Mouse (Mus musculus) stomach, embryonic 14.5 days (tissue): ENCODE measurements around the gene Wdr66. TPM values are rescaled to one million over a fixed set of nuclear protein-coding genes. Genes with fewer than 3 reads are reported as not detected.

ENCODE experiments used
- ATAC-seq: fragments of 200-750 bp; cut with Nextera tagmentation; 2 replicates; pipeline ENCODE4 v1.8.0; 2017; ENCODE audit warnings: low read depth, moderate TSS enrichment; ENCODE audit not compliant: insufficient number of reproducible peaks, insufficient read depth, low FRiP score
- H3K27ac ChIP-seq: fragments of 300-500 bp; sonication (generic); 2 replicates; pipeline ENCODE4 v1.5.1; 2014; ENCODE audit warnings: mild to moderate bottlenecking, low read length, moderate library complexity, mixed read lengths
- H3K27me3 ChIP-seq: fragments of 300-500 bp; sonication (generic); 2 replicates; pipeline ENCODE4 v1.6.1; 2014; ENCODE audit warnings: low read length, control low read depth, mixed read lengths; ENCODE audit not compliant: control insufficient read depth, insufficient read depth
- H3K36me3 ChIP-seq: fragments of 300-500 bp; sonication (generic); 2 replicates; pipeline ENCODE4 v1.6.1; 2014; ENCODE audit warnings: mild to moderate bottlenecking, control low read depth, low read length, moderate library complexity, mixed read lengths; ENCODE audit not compliant: control insufficient read depth, insufficient read depth
- H3K4me1 ChIP-seq: fragments of 300-500 bp; sonication (generic); 2 replicates; pipeline ENCODE4 v1.6.1; 2014; ENCODE audit warnings: low read length, control low read depth, mixed read lengths; ENCODE audit not compliant: control insufficient read depth, insufficient read depth
- H3K4me2 ChIP-seq: fragments of 300-500 bp; sonication (generic); replicated peaks from 2 replicates; pipeline ENCODE4 v1.6.1; 2014; ENCODE audit warnings: low read depth, low read length, control low read depth
- H3K4me3 ChIP-seq: fragments of 300-500 bp; sonication (generic); 2 replicates; pipeline ENCODE4 v1.5.1; 2014; ENCODE audit warnings: low read depth, low read length, control low read depth
- H3K9ac ChIP-seq: fragments of 300-500 bp; sonication (generic); replicated peaks from 2 replicates; pipeline ENCODE4 v1.6.1; 2014; ENCODE audit warnings: low read depth, mild to moderate bottlenecking, control low read depth, low read length, moderate library complexity, mixed read lengths
- H3K9me3 ChIP-seq: fragments of 300-500 bp; sonication (generic); 2 replicates; pipeline ENCODE4 v1.6.1; 2016; ENCODE audit warnings: low read depth, low read length, control low read depth; ENCODE audit not compliant: control insufficient read depth
- WGBS: fragments of 180-500 bp; shearing (Covaris S2); extraction: QIAGEN DNeasy Blood & Tissue Kit; methylation state at CpG from one replicate; pipeline ENCODE4 v1.1.7; 2014; 5-methylcytosine and 5-hydroxymethylcytosine counted together
- polyA plus RNA-seq: library from polyadenylated mRNA; unstranded; fragments of >200 nt; fragmentation: Nextera tagmentation; extraction: Ambion mirVana; gene quantifications from 2 replicates; pipeline ENCODE4 v1.2.1, GENCODE M21; 2014

Gene Wdr66
- polyA plus RNA-seq, 1 experiment from 2014 or later = 1.3 TPM

DNA sequence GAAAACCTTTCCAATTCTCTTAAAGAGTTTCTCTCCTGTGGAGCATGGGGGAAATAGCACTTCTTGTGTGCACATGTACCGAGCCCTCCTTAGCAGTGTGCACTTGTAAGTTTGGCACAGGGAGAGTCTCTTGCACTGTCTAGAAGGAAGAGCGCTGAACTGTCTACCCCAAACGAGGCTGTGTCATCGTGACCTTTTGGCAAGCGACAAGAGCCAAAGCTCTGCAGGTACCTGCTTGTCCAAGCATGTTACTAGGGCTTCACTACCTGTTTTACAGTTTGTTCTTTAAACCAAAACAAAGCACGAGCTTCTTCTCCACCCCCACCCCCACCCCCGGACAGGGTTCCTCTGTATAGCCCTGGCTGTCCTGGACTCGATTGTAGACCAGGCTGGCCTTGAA lies 75.8 kb downstream of the Wdr66 start:
- ATAC-seq = no peak
- Histone ChIP-seq H3K4me3 (no peak overlapping the region), H3K9ac (no peak overlapping the region), H3K9me3 (no peaks in the 10 kb centered on the region), H3K4me1 (0 out of 2 replicates have a peak, but pooled peaks cover 4% of the 10 kb centered on the region), H3K27me3 (no peaks in the 10 kb centered on the region), H3K27ac (no peak overlapping the region), H3K36me3 (no peaks in the 10 kb centered on the region), H3K4me2 (no peak overlapping the region)
- 83% methylated on average over 8 of the region's 8 CpGs for WGBS

DNA sequence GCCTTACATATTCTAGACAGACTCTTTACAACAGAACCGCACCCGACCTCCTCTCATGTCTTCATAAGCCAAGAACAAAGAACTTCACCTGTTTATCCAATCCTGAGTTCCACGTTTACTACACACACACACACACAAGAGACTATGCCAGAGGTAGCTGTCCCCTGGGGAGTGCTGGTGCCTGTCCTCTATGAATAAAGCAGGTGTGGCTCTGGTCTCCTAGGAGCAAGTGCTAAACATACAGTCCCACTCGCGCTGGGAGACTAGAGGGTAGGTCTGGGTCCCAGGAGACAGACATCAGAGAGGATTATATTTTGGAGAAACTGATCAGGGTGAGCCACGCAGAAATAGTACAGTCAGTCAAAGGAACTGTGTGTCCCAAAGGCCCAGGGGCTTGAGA lies 81.7 kb downstream of the Wdr66 start:
- Histone ChIP-seq H3K9me3 (no peaks in the 10 kb centered on the region), H3K9ac (no peak overlapping the region), H3K4me2 (no peak overlapping the region), H3K4me3 (no peak overlapping the region), H3K4me1 (peaks cover 3% of the 10 kb centered on the region; the same call in 1 of the 2 replicates), H3K27ac (no peak overlapping the region), H3K27me3 (no peaks in the 10 kb centered on the region), H3K36me3 (no peaks in the 10 kb centered on the region)
- no peak for ATAC-seq
- 76% methylated on average over 6 of the region's 6 CpGs for WGBS

- no peaks in the 10 kb centered on the region for H3K27me3 ChIP-seq
Observed at GRCm38 (mm10) chr5:123336205-123336961, 84.5 kb downstream of the Wdr66 start.

GRCm38 (mm10) chr5:123338463-123338862 lies 86.6 kb downstream of the Wdr66 start:
- Histone ChIP-seq H3K27me3 (no peaks in the 10 kb centered on the region), H3K9me3 (no peaks in the 10 kb centered on the region), H3K27ac (no peak overlapping the region), H3K36me3 (no peaks in the 10 kb centered on the region), H3K4me3 (no peak overlapping the region), H3K4me2 (no peak overlapping the region), H3K4me1 (peaks cover 5% of the 10 kb centered on the region; the same call in 1 of the 2 replicates), H3K9ac (no peak overlapping the region)
- 75% methylated on average over 3 of the region's 3 CpGs for WGBS
- ATAC-seq = no peak

More at GRCm38 (mm10) chr5:123336205-123336961, 84.5 kb downstream of the Wdr66 start:
- 52% methylated on average over 4 of the region's 4 CpGs for WGBS
- Histone ChIP-seq H3K4me2 (no peak overlapping the region), H3K4me3 (no peak overlapping the region), H3K27ac (no peak overlapping the region), H3K9me3 (no peaks in the 10 kb centered on the region), H3K36me3 (no peaks in the 10 kb centered on the region), H3K9ac (no peak overlapping the region), H3K4me1 (peaks cover 3% of the 10 kb centered on the region; the same call in 1 of the 2 replicates)
- ATAC-seq = no peak

- Histone ChIP-seq H3K27ac (peak within 1 kb of the TSS; percentile 98), H3K36me3 (no peaks in the 10 kb centered on the region), H3K4me3 (peak within 1 kb of the TSS; percentile 82), H3K9ac (peak within 1 kb of the TSS; percentile 94), H3K9me3 (no peaks in the 10 kb centered on the region), H3K27me3 (no peaks in the 10 kb centered on the region), H3K4me1 (peaks cover 20% of the 10 kb centered on the region; the same call in 1 of the 2 replicates), H3K4me2 (peak within 1 kb of the TSS; percentile 95)
- WGBS = under 1% methylated on average over 66 of the region's 69 CpGs
- ATAC-seq = peak; percentile 83
Observed at GRCm38 (mm10) chr5:123343707-123344627, 92.1 kb downstream of the Wdr66 start, which contains the start of gene Bcl7a. Bcl7a (plus strand) TSS chr5:123343834.

DNA sequence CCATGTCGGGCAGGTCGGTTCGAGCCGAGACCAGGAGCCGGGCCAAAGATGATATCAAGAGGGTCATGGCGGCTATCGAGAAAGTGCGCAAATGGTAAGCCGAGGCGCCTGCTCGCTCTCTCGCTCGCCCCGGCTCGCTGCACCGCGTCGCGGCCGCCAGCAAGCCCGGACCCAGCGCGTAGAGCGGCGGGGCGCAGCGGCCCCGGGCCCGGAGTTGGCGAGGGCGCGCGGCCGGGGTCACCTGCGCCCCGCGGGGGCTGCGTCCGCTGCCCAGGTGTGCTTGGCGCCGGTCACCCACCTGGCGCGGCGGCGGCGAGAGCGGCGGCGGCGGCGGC lies 92.7 kb downstream of the Wdr66 start:
- peak overlapping the region; percentile 94 for H3K9ac ChIP-seq
- H3K4me2 ChIP-seq = peak overlapping the region; percentile 95
- H3K4me3 ChIP-seq = peak overlapping the region; percentile 82
- WGBS = under 1% methylated on average over 51 of the region's 51 CpGs
- peak overlapping the region; percentile 98 for H3K27ac ChIP-seq
- H3K36me3 ChIP-seq = 0 out of 2 replicates have a peak, but pooled peaks cover 5% of the 10 kb centered on the region
- H3K4me1 ChIP-seq = peaks cover 20% of the 10 kb centered on the region; the same call in 1 of the 2 replicates
- ATAC-seq = peak; percentile 16; the same call in 1 of the 2 replicates
- no peaks in the 10 kb centered on the region for H3K9me3 ChIP-seq
- no peaks in the 10 kb centered on the region for H3K27me3 ChIP-seq

- no peaks in the 10 kb centered on the region for H3K9me3 ChIP-seq
- ATAC-seq = peak; percentile 5; the same call in 1 of the 2 replicates
- peak overlapping the region; percentile 94 for H3K9ac ChIP-seq
- H3K4me3 ChIP-seq = peak overlapping the region; percentile 82
- H3K27ac ChIP-seq = peak overlapping the region; percentile 98
- H3K4me2 ChIP-seq = peak overlapping the region; percentile 95
- H3K36me3 ChIP-seq = 0 out of 2 replicates have a peak, but pooled peaks cover 5% of the 10 kb centered on the region
- WGBS = under 1% methylated on average over 69 of the region's 87 CpGs
- H3K4me1 ChIP-seq = peaks cover 20% of the 10 kb centered on the region; the same call in 1 of the 2 replicates
- H3K27me3 ChIP-seq = no peaks in the 10 kb centered on the region
Observed at GRCm38 (mm10) chr5:123344963-123345852, 93.3 kb downstream of the Wdr66 start.
